Mouse (Mus musculus): ENCODE results near the gene Tmem143. TPM values are rescaled to one million over a fixed set of nuclear protein-coding genes. Genes with fewer than 3 reads are reported as not detected.
"Not testable (repeated sequence)": the region's sequence is repeated elsewhere in the genome, so short reads cannot be mapped to it uniquely, and the experiment has no call there.

Tmem143 gene
- polyA plus RNA-seq, 1 experiment from 2014 or later, result 5.8 TPM

DNA sequence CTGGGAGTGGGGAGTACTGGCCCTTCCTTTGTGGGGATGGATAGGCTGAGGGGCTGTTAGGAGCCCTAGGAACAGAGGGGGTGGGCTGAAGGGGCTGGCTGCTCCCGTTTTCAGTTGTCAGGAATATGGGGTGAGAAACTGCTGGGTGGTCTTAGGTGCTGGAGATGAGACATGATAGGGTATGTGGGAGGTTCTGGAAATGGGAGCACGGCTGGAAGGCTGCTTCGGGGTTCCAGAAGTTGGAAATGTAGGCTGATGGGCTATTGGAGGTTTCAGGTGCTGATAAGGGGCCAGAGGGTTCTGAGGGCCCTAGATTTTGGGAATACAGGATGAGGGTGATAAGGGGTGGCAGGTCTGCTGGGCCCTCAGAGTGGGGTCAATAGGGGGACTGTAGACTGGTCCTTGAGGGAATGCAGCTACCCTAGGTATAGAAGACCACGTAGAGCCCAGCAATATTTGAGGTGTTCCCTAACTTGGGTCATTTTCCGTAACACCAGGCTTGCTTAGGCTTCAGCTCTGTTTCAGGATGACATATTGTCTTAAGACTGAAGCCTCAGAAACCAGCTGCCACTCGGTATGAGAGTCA lies 717 bp upstream of the Tmem143 start:
- ATAC-seq, result peak; percentile 5; the same call in 1 of the 2 replicates
- Histone ChIP-seq H3K4me3 (replicated peaks) (peak overlapping the region; percentile 22; the same call in 1 of the 2 replicates), H3K36me3 (no peaks in the 10 kb centered on the region), H3K9me3 (no peaks in the 10 kb centered on the region), H3K4me1 (replicated peaks) (no peaks in the 10 kb centered on the region; the same call in 1 of the 2 replicates), H3K9ac (peak overlapping the region; percentile 37; the same call in 1 of the 2 replicates), H3K27me3 (replicated peaks) (no peaks in the 10 kb centered on the region), H3K27ac (0 out of 2 replicates have a peak overlapping the region, but pooled peaks have one; percentile 17), H3K4me2 (replicated peaks) (peak overlapping the region; percentile 66)
- WGBS, result 76% methylated on average over 6 of the region's 6 CpGs

DNA sequence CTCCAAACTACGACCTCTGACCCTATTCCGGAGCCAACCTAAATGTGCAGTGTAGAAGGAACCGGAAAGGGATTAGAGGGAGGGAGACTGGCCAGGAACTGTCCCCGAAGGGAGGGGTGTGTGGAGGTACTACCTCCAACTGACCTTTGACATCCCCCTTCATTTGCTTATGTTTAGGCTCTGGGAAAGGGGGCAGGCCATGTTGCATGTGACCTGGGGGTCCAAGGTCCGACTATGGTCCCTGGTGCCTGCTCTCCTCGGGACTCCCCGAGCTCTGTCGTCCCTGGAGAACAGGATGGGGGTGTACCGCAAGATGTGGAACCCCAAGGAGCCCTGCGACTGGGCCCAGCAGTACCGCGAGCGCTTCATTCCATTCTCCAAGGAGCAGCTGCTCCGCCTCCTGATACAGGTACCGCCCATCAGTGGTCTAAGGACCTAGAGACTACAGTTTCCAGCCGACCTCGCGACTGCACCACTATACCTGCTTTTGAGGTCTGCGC lies 567 bp downstream of the Tmem143 start:
- peak; percentile 82 for ATAC-seq
- 2% methylated on average over 19 of the region's 19 CpGs for WGBS

DNA sequence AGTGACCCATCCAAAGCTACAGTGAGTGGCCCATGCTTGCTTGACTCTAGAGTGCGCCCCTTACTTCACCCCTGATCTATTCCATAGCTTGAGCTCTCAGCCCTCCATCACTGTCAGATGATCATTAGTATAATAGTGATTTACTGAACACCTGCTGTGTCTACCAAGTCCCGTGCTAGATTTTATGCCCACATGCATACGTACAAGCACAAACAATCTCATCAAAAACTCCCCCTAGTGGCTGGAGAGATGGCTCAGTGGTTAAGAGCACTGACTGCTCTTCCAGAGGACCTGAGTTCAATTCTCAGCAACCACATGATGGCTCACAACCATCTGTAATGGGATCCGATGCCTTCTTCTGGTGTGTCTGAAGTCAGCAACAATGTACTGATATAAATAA lies 1.4 kb downstream of the Tmem143 start:
- H3K9ac ChIP-seq; ATAC-seq; H3K9me3 ChIP-seq; H3K36me3 ChIP-seq; H3K4me1 ChIP-seq (replicated peaks); H3K27ac ChIP-seq; H3K27me3 ChIP-seq (replicated peaks): not testable (repeated sequence)
- H3K4me3 ChIP-seq (replicated peaks), result peak overlapping the region; percentile 36; the same call in 1 of the 2 replicates
- 57% methylated on average over 4 of the region's 4 CpGs for WGBS
- H3K4me2 ChIP-seq (replicated peaks), result peak overlapping the region; percentile 66

More for the DNA sequence above, 567 bp downstream of the Tmem143 start:
- Histone ChIP-seq H3K36me3 (no peaks in the 10 kb centered on the region), H3K4me2 (replicated peaks) (peak overlapping the region; percentile 66), H3K27me3 (replicated peaks) (no peaks in the 10 kb centered on the region), H3K4me1 (replicated peaks) (no peaks in the 10 kb centered on the region; the same call in 1 of the 2 replicates), H3K9ac (peak overlapping the region; percentile 31), H3K4me3 (replicated peaks) (peak overlapping the region; percentile 36), H3K9me3 (no peaks in the 10 kb centered on the region), H3K27ac (peak overlapping the region; percentile 67)

DNA sequence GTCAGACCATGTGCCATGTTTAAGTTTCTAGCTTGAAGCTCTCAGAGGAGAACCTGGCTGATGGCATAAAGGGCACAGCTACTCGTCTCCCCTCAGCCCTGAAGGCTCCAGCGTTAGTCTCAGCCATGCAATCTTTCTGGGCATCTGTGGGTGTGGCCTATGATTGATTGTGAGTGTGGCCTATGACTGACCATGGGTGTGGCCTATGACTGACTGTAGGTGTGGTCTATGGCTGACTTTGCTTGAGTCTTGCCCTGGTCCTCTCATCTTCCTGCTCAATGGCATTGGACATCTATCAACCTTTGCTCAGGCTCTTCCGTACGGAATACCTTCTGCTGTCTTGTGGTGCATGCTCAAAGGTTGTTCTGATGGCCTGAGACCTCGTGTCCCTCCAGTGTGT lies 4.8 kb downstream of the Tmem143 start:
- H3K4me1 ChIP-seq (replicated peaks), result no peaks in the 10 kb centered on the region
- H3K4me3 ChIP-seq (replicated peaks), result no peak overlapping the region
- WGBS, result 47% methylated on average over 5 of the region's 5 CpGs
- no peak overlapping the region for H3K27ac ChIP-seq
- H3K9me3 ChIP-seq, result no peaks in the 10 kb centered on the region
- no peaks in the 10 kb centered on the region for H3K36me3 ChIP-seq
- peak; percentile 8; the same call in 1 of the 2 replicates for ATAC-seq
- H3K4me2 ChIP-seq (replicated peaks), result no peak overlapping the region
- no peaks in the 10 kb centered on the region for H3K27me3 ChIP-seq (replicated peaks)
- H3K9ac ChIP-seq, result no peak overlapping the region

DNA sequence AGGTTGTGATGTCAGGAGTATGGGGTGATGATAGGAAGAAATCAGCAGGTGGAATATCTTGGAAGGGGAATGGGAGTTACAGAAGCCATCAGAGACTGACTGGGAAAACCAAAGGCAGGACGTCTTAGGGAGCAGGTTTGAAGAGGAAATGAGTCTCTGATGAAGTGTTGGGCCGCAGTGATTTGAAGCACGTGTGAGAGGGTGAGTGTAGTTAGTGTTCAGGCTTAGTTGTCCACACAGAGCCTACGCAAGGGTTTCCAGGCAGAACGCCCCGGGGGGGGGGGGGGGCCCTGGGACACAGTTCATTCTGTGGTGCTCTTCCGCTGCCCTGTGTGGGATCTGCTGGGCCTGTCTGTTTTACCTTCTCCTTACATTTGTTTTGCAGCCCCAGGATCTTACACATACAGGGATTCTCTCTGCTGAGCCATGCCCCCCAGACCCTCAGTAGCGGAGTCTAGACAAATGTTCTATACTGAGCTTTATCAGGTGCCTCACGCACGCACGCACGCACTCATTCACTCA lies 5.8 kb downstream of the Tmem143 start:
- Histone ChIP-seq H3K27me3 (replicated peaks) (no peaks in the 10 kb centered on the region), H3K4me2 (replicated peaks) (no peak overlapping the region), H3K27ac (no peak overlapping the region), H3K9ac (no peak overlapping the region), H3K36me3 (no peaks in the 10 kb centered on the region; the same call in 1 of the 2 replicates), H3K4me3 (replicated peaks) (no peak overlapping the region), H3K9me3 (no peaks in the 10 kb centered on the region), H3K4me1 (replicated peaks) (no peaks in the 10 kb centered on the region)
- no peak for ATAC-seq
- 70% methylated on average over 12 of the region's 12 CpGs for WGBS

DNA sequence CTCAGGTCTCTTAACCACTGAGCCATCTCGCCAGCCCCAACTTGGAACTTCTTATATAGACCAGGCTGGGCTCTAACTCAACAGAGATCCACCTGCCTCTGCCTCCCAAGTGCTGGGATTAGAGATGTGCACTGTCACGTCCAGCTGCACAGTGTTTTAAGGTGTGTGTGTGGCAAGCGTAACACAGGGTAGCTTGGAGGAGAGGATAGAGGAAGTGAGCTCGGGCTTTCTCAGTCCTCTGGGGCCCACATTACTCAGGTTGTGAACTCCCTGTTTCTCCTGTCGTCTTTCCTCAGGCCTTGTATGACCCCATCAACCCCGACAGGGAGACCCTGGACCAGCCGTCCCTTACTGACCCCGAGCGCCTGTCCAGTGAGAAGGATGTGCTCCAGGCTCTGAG lies 9.9 kb downstream of the Tmem143 start:
- H3K27ac ChIP-seq, result no peak overlapping the region
- no peaks in the 10 kb centered on the region for H3K9me3 ChIP-seq
- no peak overlapping the region for H3K9ac ChIP-seq
- H3K4me2 ChIP-seq (replicated peaks), result no peak overlapping the region
- no peak for ATAC-seq
- H3K4me3 ChIP-seq (replicated peaks), result no peak overlapping the region
- no peaks in the 10 kb centered on the region for H3K27me3 ChIP-seq (replicated peaks)
- H3K36me3 ChIP-seq, result peaks cover 13% of the 10 kb centered on the region
- H3K4me1 ChIP-seq (replicated peaks), result no peaks in the 10 kb centered on the region
- 82% methylated on average over 9 of the region's 9 CpGs for WGBS

DNA sequence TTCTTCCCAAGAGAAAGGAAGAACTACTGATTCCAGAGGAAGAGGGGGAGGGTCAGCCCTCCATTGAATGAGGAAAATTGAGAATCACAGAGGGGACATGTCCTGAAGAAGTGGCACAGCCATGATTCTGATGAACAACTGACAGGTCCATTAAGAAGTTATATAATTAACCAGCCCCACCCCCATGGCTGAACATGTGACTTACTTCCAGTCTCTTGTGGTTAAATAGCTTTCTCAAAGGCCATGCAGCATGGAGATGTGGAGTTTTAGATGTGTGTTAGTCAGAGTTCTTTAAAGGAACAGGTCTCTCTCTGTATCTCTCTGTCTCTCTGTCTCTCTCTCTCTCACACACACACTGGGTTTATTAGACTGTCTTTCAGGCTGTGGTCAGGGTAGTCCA lies 11.6 kb downstream of the Tmem143 start:
- Histone ChIP-seq H3K9me3 (no peaks in the 10 kb centered on the region), H3K4me3 (replicated peaks) (no peak overlapping the region), H3K27me3 (replicated peaks) (no peaks in the 10 kb centered on the region), H3K4me2 (replicated peaks) (no peak overlapping the region), H3K4me1 (replicated peaks) (no peaks in the 10 kb centered on the region), H3K27ac (no peak overlapping the region), H3K36me3 (peaks cover 13% of the 10 kb centered on the region), H3K9ac (no peak overlapping the region)
- no peak for ATAC-seq

DNA sequence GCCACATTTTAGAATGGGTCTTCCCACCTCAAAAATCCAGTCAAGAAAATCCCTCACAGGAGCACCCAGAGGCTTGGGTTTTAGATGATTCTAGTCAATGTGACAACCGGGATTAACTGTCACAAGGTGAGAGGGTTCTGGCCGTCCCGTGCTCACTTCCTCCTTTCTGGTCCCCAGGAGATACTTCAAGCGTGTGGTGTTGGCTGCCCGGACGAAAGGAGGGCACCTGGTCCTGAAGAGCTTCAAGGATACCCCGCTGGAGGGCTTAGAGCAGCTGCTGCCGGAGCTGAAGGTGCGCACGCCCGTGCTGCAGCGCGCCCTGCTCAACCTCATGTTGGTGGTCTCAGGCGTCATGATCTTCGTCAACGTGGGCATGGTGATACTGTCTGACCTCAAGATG lies 12.4 kb downstream of the Tmem143 start:
- 93% methylated on average over 16 of the region's 16 CpGs for WGBS
- no peak overlapping the region for H3K4me3 ChIP-seq (replicated peaks)

DNA sequence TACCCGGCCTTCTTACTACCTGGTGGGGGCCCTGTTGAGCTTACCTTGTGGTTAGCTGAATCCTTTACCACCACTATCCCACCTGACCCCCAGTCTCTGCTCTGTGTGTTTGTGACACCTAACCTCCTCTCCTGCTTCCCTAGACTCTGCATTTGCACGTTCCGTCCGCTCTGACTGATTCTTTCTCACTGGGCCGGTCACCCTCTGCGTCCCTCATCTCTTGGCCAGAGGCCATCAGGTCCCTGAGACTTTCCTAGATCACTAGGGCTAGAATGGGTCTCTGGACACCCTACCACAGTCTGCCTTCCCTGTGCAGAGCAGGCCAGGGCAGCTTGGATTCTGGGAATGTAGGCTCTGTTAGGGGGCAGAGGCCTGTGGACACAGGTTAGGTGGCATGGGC lies 17.3 kb downstream of the Tmem143 start:
- Histone ChIP-seq H3K27ac (no peak overlapping the region), H3K36me3 (peaks cover 13% of the 10 kb centered on the region), H3K9ac (no peak overlapping the region), H3K9me3 (no peaks in the 10 kb centered on the region), H3K27me3 (replicated peaks) (no peaks in the 10 kb centered on the region), H3K4me3 (replicated peaks) (no peak overlapping the region), H3K4me1 (replicated peaks) (peaks cover 25% of the 10 kb centered on the region), H3K4me2 (replicated peaks) (no peak overlapping the region)
- 86% methylated on average over 6 of the region's 6 CpGs for WGBS
- no peak for ATAC-seq

More for the DNA sequence above, 12.4 kb downstream of the Tmem143 start:
- H3K36me3 ChIP-seq, result peaks cover 13% of the 10 kb centered on the region
- H3K9ac ChIP-seq, result no peak overlapping the region
- no peaks in the 10 kb centered on the region for H3K9me3 ChIP-seq
- no peaks in the 10 kb centered on the region for H3K27me3 ChIP-seq (replicated peaks)
- H3K4me2 ChIP-seq (replicated peaks), result no peak overlapping the region
- no peak for ATAC-seq
- no peak overlapping the region for H3K27ac ChIP-seq
- H3K4me1 ChIP-seq (replicated peaks), result no peaks in the 10 kb centered on the region

DNA sequence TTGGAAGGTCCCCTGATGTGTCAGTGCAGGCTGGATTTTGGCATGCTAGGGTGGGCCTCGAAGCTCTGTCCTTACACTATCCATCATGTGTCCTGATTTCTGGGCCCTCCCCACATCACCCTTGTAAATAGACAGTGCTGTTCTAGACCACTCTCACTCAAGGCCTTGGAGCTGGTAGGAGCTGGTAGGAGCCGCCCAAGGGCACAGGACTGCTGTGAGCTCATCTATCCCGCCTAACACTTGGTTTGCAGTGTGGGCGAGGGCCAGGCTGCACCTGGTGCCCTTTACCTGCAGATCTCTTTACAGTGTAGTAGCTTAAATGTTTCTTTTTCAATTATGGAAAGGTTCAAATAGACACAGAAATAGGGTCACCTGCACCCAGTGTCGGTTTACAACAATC lies 18.3 kb downstream of the Tmem143 start:
- WGBS, result 83% methylated on average over 5 of the region's 5 CpGs
- Histone ChIP-seq H3K36me3 (peaks cover 3% of the 10 kb centered on the region; the same call in 1 of the 2 replicates), H3K27ac (no peak overlapping the region), H3K27me3 (replicated peaks) (no peaks in the 10 kb centered on the region), H3K9me3 (no peaks in the 10 kb centered on the region), H3K4me1 (replicated peaks) (peaks cover 34% of the 10 kb centered on the region), H3K9ac (no peak overlapping the region), H3K4me2 (replicated peaks) (no peak overlapping the region), H3K4me3 (replicated peaks) (no peak overlapping the region)
- ATAC-seq, result no peak

DNA sequence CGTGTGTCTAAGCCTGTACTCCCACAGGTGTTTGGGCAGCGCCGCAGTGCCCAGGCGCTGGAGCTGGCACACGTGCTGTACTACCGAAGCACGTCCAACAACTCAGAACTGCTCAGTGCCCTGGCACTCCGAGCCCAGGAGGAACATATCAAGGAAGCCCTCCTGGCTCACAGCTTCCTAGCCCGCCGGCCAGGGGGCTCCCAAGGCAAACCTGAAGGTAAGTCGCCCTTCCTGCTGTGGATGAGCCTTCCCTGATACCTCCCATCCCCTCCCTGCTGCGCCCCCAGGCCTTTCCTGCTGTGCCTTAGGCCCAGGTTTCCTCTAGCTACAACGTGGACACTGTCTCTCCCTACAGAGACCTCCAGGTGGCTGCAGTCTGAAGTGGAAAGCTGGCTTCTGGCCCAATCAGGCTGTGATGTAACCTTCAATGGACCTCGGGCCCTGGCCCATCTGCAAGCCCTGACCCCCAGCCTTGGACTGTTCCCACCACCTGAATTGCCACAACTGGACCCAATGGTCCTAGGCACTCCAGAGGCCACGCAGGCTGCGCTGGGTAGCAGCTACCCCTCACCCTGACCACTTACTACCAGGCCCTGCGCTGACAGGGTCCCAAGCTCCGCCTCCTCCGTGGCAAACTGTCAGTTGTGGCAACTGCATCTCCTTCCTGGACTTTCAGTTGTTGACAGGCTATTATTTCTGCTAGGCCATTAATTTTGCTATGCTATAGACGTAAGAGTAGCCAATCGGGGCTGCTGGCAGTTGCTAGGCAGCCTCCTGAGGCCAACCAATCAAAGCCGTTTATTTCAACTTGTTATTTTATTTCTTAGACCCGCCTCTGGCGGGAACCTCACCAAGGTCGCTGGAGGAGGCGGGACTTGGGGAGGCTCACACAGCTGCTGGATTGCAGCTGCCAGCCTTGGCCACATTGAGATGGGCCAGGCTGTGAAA lies 19.6 kb downstream of the Tmem143 start:
- peak; percentile 83 for ATAC-seq
- H3K9ac ChIP-seq, result peak overlapping the region; percentile 9
- peak overlapping the region; percentile 57 for H3K4me2 ChIP-seq (replicated peaks)
- H3K9me3 ChIP-seq, result no peaks in the 10 kb centered on the region
- WGBS, result 36% methylated on average over 26 of the region's 26 CpGs
- peaks cover 45% of the 10 kb centered on the region for H3K4me1 ChIP-seq (replicated peaks)
- H3K27ac ChIP-seq, result peak overlapping the region; percentile 91
- no peaks in the 10 kb centered on the region for H3K27me3 ChIP-seq (replicated peaks)
- no peaks in the 10 kb centered on the region; the same call in 1 of the 2 replicates for H3K36me3 ChIP-seq
- H3K4me3 ChIP-seq (replicated peaks), result peak overlapping the region; percentile 20
